Mouse (Mus musculus) neural tube, embryonic 10.5 days (tissue): ENCODE results near the gene Tmed8.
A peak's percentile ranks its signal among the peaks of the same experiment; 100 is the strongest.
"Not testable (repeated sequence)": the region's sequence is repeated elsewhere in the genome, so short reads cannot be mapped to it uniquely, and the experiment has no call there.

Source experiments
- DNase-seq: peaks from one replicate; pipeline ENCODE4 v3.0.0-alpha.2; 2017; ENCODE audit warnings: low spot score; ENCODE audit errors: extremely low spot score

Gene Tmed8

GRCm38 (mm10) chr12:87160310-87160709 is 39.9 kb downstream of the Tmed8 start:
- no peak for DNase-seq

- no peak for DNase-seq
Observed at GRCm38 (mm10) chr12:87158099-87158498, 42.2 kb downstream of the Tmed8 start.

DNA sequence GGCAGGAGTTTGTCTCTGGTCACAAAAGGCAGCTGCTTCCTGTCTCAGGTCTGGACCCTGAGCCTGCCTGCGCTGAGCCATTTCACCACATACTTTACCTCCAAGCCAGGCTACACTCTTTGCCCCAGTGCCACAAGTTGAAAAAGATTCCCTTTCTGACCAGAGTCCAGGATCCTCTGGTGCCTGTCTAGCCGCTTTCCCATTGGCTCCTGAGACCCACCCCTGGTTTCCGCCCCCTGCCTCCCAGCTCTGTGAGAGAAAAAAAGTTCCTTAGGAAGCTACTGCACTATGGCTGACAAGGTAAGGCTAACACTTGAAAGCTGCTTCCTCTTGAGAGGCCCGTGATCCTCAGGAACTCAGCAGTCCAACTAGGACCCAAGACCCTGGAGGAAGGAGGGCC is 42.9 kb downstream of the Tmed8 start:
- no peak for DNase-seq

DNA sequence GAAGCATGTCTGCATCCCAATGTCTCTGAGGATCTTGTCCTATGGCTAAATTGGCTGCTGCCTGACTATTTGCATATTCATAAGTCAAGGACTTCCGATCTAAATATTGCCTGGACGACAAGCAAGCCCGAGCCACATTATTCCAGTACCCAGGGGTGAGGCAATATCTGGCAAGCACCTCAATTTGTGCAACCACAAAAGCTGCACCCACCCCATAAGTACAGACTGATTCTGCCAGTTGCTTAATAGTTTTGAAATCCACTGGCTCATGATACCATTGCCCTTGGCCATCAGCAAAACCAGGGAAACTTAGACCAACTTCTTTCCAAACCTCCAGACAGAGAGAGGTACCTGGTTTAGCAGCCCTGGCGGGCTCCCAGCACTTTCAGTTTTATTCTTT is 45.8 kb downstream of the Tmed8 start:
- not testable (repeated sequence) for DNase-seq

DNA sequence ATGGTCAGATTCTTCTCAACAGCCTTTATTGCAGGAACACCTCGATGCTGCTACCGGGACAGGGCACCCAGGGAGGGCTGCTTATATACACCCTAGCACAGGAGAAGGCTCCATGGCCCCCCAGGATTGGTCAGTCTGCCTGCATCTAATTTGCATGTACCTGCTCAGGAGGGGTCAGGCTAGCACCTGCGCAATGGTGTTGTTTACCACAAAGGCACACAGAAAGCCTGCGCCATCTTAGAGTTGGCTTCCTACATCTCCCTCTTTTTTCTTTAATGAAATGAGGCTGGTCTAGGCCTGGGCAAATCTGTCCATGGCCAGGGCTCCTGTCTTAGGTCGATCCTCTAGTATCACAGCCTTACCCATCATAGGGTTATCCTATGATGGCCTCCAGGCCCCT is 50.8 kb downstream of the Tmed8 start:
- DNase-seq = no peak

- no peak for DNase-seq
Observed at GRCm38 (mm10) chr12:87148136-87148535, 52.1 kb downstream of the Tmed8 start.

- peak; percentile 96 for DNase-seq
Observed at GRCm38 (mm10) chr12:87147395-87148089, 52.7 kb downstream of the Tmed8 start, which contains the start of gene Pomt2. TSS of gene Pomt2 (minus strand) at chr12:87147968.

GRCm38 (mm10) chr12:87146966-87147365 is 53.3 kb downstream of the Tmed8 start, which contains the start of gene Gstz1:
TSS of gene Gstz1 (plus strand) at chr12:87147165.
- DNase-seq = peak; percentile 90

DNA sequence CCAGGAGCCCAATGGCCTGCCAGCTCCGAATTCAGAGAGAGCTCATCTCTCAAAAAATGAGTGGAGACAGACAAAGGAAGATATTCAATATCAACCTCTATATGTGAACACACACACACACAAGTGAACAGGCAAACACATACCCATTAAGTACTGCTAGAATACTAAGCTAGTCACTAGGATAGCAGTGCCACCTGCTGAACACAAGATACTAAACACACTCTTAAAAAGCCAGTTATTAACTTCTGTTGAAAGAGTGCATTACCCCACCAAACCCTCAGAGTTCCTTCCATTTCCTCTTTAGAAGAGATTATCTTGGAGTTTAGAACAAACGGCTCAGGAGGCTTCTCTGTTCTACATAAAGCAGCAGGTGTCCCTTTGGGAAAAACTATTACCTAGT is 58.1 kb downstream of the Tmed8 start:
- DNase-seq = no peak

- no peak for DNase-seq
Observed at GRCm38 (mm10) chr12:87138768-87139167, 61.5 kb downstream of the Tmed8 start.

GRCm38 (mm10) chr12:87138342-87138701 is 61.9 kb downstream of the Tmed8 start:
- no peak for DNase-seq

DNA sequence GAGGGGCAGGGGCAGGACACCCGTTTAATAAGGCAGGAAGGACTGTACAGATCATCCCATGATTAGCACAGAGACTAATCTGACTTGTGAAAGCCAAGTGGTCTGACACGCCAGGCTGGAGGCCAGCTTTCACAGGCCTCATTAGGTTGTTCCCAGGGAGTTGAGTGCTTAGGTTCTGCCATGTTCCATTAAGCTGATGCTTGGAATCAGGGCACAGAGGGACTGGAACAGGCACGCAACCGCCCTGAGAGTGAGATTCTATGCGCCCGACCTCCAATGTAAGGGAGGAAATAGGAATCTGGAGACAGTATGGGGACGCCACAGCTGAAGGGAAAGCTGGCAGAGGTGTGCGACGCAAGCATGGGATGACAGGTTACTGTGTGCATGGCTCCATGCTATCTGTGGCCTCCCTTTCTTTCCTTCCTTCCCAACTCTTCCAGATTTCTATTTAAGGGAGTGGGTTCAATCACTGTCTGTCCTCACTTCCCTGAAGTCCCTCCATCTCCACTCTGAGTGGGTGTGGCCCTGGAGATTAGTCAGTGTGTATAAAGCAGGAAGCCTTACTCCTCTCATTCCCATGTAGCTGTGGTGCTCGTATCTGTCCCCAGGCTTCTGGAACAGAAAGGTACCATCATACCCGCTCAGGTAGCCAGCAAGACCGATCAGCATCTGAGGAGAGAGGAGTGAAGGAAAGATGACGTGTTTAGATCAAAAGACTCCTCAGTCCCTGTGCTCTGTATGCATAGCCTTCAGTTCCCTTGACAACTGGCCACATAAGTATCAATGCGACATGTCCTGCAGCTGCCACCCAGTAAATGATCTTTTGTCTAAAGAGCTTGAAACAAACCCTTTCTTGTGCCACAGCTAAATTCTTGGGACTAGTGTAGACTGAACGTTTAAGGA is 62.6 kb downstream of the Tmed8 start:
- DNase-seq = no peak

GRCm38 (mm10) chr12:87132784-87133183 is 67.5 kb downstream of the Tmed8 start:
- DNase-seq = no peak

GRCm38 (mm10) chr12:87132210-87132609 is 68.0 kb downstream of the Tmed8 start:
- DNase-seq = no peak

DNA sequence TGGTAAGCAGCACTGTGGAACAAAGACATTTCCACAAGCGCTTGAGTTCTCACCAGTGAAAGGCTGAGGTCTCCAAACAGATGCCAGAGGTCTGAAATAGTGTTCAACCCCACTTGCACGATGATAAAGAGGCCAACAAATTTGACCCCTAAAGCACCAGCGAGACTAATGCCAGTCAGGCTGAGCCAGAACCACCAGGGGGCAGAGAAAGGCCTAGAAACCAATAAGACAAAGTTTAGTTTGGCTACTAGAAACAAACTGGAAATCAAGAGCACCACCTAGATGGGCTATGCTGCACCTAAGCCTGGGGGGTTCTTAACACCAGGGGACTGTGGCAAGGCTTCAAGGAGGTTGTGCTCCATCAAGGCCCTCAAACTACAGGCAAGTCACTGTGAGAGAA is 68.6 kb downstream of the Tmed8 start:
- no peak for DNase-seq

DNA sequence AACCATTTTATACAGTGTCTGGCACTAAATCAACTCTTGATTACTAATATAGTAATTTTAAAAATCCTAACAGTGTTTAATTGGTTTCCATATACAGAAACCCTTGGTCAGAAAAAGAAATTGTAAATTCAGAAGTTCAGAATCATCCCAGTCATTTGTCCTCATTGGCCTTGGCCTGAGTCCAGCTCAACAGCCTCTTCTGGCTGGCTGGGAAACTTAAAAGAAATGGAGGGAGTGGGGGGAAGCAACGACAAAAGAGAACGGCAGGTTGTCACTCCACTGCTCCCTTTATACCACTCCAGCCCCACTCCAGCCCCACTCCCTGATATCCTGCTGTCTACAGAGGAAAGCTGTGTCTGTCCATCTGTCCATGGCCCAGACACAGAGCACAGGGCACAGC is 69.1 kb downstream of the Tmed8 start:
- no peak for DNase-seq

- no peak for DNase-seq
Observed at GRCm38 (mm10) chr12:87130224-87130623, 70.0 kb downstream of the Tmed8 start.

DNA sequence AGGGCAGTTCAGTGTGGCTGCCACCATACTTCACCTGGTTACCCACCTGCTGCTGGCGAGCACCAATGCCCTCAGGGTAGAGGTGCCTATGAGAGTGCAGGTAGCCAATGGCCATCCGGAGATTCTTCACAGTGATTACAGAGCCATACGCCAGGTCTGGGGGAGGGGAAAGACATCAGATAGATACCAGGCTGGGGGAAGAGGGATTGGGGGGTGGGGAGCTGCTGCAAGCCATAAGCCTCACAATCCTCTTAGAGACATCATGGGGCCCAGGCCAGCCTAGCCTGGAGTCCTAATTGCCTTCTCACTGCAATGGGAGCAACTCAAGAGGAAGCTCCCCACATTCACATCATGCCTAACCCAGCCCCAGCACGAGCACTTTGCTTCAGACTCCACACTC is 73.0 kb downstream of the Tmed8 start:
- DNase-seq = no peak

GRCm38 (mm10) chr12:87121918-87122589 is 78.2 kb downstream of the Tmed8 start:
- no peak for DNase-seq
